Mouse (Mus musculus) forebrain, embryonic 11.5 days (tissue): ENCODE results near the gene Chst4. TPM values are rescaled to one million over a fixed set of nuclear protein-coding genes. Genes with fewer than 3 reads are reported as not detected.

Source experiments
- ATAC-seq: fragments of 200-750 bp; cut with Nextera tagmentation; replicated peaks from 2 replicates; pipeline ENCODE4 v1.8.0; 2017; ENCODE audit warnings: moderate TSS enrichment; ENCODE audit not compliant: low FRiP score
- DNase-seq: peaks from one replicate; pipeline ENCODE4 v3.0.0-alpha.2; 2017; ENCODE audit warnings: low spot score
- H3K27ac ChIP-seq: fragments of 300-500 bp; sonication (generic); 2 replicates; pipeline ENCODE4 v1.5.1; 2014; ENCODE audit warnings: low read depth, low read length
- H3K27me3 ChIP-seq: fragments of 300-500 bp; sonication (generic); 2 replicates; pipeline ENCODE4 v1.6.1; 2014; ENCODE audit warnings: mild to moderate bottlenecking, low read length, mixed read lengths; ENCODE audit not compliant: control insufficient read depth, insufficient read depth
- H3K36me3 ChIP-seq: fragments of 300-500 bp; sonication (generic); 2 replicates; pipeline ENCODE4 v1.6.1; 2014; ENCODE audit warnings: mild to moderate bottlenecking, low read length, moderate library complexity, mixed read lengths; ENCODE audit not compliant: control insufficient read depth, insufficient read depth
- H3K4me1 ChIP-seq: fragments of 300-500 bp; sonication (generic); replicated peaks from 2 replicates; pipeline ENCODE4 v1.6.1; 2014; ENCODE audit warnings: low read length, mixed read lengths; ENCODE audit not compliant: control insufficient read depth, insufficient read depth
- H3K4me2 ChIP-seq: fragments of 300-500 bp; sonication (generic); 2 replicates; pipeline ENCODE4 v1.6.1; 2014; ENCODE audit warnings: low read depth, mild to moderate bottlenecking, low read length, moderate library complexity, mixed read lengths; ENCODE audit not compliant: severe bottlenecking
- H3K4me3 ChIP-seq: fragments of 300-500 bp; sonication (generic); 2 replicates; pipeline ENCODE4 v1.5.1; 2014; ENCODE audit warnings: low read depth, low read length
- H3K9ac ChIP-seq: fragments of 300-500 bp; sonication (generic); 2 replicates; pipeline ENCODE4 v1.6.1; 2014; ENCODE audit warnings: low read length
- H3K9me3 ChIP-seq: fragments of 300-500 bp; sonication (generic); 2 replicates; pipeline ENCODE4 v1.6.1; 2016; ENCODE audit warnings: low read length, mixed read lengths; ENCODE audit not compliant: control insufficient read depth
- WGBS: fragments of 180-500 bp; shearing (Covaris S2); extraction: QIAGEN DNeasy Blood & Tissue Kit; methylation state at CpG from one replicate; pipeline ENCODE4 v1.1.7; 2014; 5-methylcytosine and 5-hydroxymethylcytosine counted together
- polyA plus RNA-seq: library from polyadenylated mRNA; unstranded; fragments of >200 nt; fragmentation: Nextera tagmentation; extraction: Ambion mirVana; gene quantifications from 2 replicates; pipeline ENCODE4 v1.2.1, GENCODE M21; 2014

Gene Chst4
- polyA plus RNA-seq, 1 experiment from 2014 or later, result not detected

GRCm38 (mm10) chr8:109982386-109983105 is 57.0 kb downstream of the Chst4 start:
- ATAC-seq, result no peak
- Histone ChIP-seq H3K4me2 (no peak overlapping the region), H3K4me3 (no peak overlapping the region), H3K9me3 (no peaks in the 10 kb centered on the region), H3K27me3 (no peaks in the 10 kb centered on the region), H3K36me3 (no peaks in the 10 kb centered on the region), H3K27ac (no peak overlapping the region), H3K4me1 (no peaks in the 10 kb centered on the region), H3K9ac (no peak overlapping the region)
- WGBS, result 78% methylated on average over 15 of the region's 15 CpGs
- no peak for DNase-seq

GRCm38 (mm10) chr8:109979339-109979738 is 60.2 kb downstream of the Chst4 start:
- WGBS, result 76% methylated on average over 6 of the region's 6 CpGs
- H3K27ac ChIP-seq, result no peak overlapping the region

More at GRCm38 (mm10) chr8:109979339-109979738, 60.2 kb downstream of the Chst4 start:
- Histone ChIP-seq H3K27me3 (no peaks in the 10 kb centered on the region), H3K4me2 (no peak overlapping the region), H3K36me3 (no peaks in the 10 kb centered on the region), H3K9ac (no peak overlapping the region), H3K9me3 (no peaks in the 10 kb centered on the region; the same call in 1 of the 2 replicates), H3K4me1 (no peaks in the 10 kb centered on the region), H3K4me3 (no peak overlapping the region)
- ATAC-seq (no peak), DNase-seq (no peak)

Other genes starting within 250 kb of the Chst4 start
- 4.3 and 4.4 TPM in 2 replicates for gene Phlpp2, start 171.2 kb downstream of the Chst4 start, polyA plus RNA-seq
- 0.65 and 1.1 TPM in 2 replicates for gene Marveld3, start 77.5 kb downstream of the Chst4 start, polyA plus RNA-seq
- gene Tat, start 49.3 kb downstream of the Chst4 start, polyA plus RNA-seq, result not detected in 2 replicates
- gene Zfp612, start 40.0 kb upstream of the Chst4 start, polyA plus RNA-seq, result 11.0 and 11.8 TPM in 2 replicates
- not detected in 2 replicates for gene Gm21964, start 61.5 kb upstream of the Chst4 start, polyA plus RNA-seq
- gene Gm17720, start 63.0 kb upstream of the Chst4 start, polyA plus RNA-seq, result not detected in 2 replicates
- gene Calb2, start 128.5 kb upstream of the Chst4 start, polyA plus RNA-seq, result 29.0 and 29.4 TPM in 2 replicates
- gene Cmtr2, start 175.9 kb upstream of the Chst4 start, polyA plus RNA-seq, result 10.4 and 12.1 TPM in 2 replicates
- 0.05 and 0.15 TPM in 2 replicates for gene Hydin, start 227.2 kb upstream of the Chst4 start, polyA plus RNA-seq